Mouse (Mus musculus): ENCODE data around the gene Adgra1. TPM values are rescaled to one million over a fixed set of nuclear protein-coding genes. Genes with fewer than 3 reads are reported as not detected.

The Adgra1 gene
- total RNA-seq (2021), result under 1 TPM in 1 of 2 experiments, not detected in 1; 0.10 TPM
- long read RNA-seq, experiment 1, partial matches to known transcripts, result 0 of 1 reads
- long read RNA-seq, experiment 1, other reads (novel, unspliced or antisense), result 1 of 1 reads
- long read RNA-seq, experiment 2, result 0 reads

DNA sequence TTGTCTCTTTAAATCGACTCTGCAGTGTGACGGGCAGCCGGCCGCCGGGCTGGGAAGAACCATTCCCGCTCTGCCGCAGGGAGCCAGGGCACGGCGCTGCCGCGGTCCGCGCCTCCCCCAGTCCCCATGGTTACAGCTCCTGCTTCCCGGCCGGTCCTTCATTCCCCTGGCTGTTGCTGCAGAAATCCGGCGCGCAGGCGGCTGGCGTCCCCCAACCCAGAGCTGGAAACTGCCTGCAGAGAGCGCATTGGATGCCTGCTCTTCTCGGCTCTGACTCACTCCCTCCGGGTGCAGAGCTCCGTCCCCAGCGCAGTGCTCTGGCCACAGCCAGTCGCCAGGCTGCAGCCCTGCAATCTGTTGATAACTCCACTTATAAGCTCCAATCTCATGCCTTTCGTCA is at the start of gene Adgra1:
Adgra1 (plus strand) TSS at position 139 of the 400 bp plus-strand sequence.
- DNase-seq, result peak; percentile 63

DNA sequence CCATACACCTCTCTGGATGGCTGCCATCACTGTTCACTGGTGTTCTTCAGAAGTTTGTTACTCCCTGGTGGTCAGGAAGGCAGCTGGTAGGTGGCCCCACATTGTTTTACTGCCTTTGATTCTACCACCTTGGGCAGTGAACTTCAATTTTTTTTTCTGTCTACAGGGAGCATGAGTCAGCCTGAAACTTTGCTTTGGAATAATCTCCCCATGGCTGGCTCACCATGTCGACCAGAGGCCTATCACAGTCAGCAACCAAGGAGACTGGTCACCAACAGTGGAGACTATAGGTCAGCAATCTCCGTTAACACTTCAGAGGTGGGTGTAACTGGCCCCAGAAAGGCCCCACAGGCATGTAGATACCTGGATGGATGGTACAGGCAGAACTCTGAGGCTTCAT is 46.6 kb upstream of the Adgra1 start:
- DNase-seq, result no peak

DNA sequence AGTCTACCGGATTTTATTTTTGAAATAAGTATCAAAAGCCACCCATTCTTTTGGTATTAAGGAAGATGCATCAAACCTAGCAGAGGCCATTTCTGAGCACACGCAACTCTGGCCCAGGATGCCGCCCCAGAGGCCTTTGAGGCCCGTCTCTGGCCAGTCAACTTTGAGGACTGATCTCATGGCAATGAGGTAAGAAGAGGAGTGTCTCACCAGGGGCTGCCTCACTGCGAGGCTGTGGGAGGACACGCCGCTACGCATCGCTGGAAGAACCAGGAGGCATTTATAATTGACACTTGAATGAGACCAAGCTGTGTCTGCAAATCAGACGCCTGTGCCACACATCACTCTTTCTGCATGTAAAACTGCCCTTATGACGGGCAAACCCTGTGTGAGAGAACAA is 45.0 kb upstream of the Adgra1 start:
- DNase-seq, result no peak

DNA sequence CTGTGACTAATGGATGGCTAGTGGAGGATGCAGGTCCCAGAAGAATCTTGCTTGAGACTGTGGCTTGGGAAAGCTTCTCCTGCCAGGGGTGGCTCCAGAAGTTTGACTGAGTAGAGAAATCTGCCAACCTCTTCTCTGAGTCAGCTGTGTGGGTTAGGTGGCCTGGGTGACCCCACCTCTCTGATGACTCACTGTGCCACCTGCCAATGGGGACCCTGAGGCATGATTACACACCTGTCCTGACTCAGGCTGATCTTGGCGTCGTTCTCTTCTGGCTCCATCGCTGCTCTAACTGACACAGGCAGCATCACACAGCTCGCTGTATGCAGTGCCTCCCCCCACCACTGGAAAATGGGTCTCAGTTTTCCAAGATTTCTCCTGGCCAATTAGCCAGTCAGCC is 44.3 kb upstream of the Adgra1 start:
- DNase-seq, result no peak

DNA sequence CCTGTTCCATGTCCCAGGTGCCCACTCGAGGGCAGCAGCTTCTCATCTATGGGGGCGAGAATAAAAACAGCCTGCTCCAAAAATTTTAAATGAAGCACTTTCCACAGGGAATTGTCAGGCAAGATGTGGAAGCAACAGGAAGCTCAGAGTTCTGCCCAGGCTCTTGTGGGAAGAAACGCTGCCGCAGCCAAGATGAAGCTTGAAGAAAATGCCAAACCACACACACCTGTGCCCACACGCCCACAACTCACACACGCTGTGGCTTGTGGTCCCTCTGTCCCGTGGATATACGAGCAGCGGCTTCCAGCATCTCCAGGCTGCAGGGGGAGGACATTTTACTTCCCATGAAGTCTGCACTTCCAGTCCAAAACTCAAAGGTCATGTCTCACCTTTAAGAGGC is 42.4 kb upstream of the Adgra1 start:
- no peak for DNase-seq

DNA sequence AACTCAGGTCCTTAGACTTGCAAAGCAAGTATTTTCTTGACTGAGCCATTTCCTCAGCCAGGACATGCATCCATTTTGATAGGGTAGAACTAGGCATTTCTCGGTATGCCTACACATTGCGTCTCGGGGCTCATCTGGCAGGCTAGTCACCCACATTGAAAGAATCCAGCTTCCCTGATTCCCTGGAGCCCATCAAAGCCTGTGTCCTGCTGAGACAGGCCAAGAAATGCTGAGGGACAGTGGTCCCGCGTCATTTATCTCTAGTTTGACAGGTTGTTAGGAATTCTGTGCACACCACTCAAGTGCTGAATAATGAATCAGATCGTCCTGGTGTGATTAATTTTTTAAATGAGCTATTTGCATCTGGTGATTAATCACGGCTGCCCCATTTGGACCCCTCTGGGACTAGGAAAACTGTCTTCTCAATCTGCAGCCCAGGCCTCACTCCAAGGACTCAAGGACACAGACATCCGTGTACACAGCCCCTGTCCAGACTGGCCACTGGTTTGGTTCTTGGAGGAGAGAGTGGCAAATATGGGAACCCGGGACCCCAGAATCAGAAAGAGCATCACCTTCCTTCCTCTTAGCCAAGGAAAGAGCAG is 38.9 kb upstream of the Adgra1 start:
- no peak for DNase-seq

DNA sequence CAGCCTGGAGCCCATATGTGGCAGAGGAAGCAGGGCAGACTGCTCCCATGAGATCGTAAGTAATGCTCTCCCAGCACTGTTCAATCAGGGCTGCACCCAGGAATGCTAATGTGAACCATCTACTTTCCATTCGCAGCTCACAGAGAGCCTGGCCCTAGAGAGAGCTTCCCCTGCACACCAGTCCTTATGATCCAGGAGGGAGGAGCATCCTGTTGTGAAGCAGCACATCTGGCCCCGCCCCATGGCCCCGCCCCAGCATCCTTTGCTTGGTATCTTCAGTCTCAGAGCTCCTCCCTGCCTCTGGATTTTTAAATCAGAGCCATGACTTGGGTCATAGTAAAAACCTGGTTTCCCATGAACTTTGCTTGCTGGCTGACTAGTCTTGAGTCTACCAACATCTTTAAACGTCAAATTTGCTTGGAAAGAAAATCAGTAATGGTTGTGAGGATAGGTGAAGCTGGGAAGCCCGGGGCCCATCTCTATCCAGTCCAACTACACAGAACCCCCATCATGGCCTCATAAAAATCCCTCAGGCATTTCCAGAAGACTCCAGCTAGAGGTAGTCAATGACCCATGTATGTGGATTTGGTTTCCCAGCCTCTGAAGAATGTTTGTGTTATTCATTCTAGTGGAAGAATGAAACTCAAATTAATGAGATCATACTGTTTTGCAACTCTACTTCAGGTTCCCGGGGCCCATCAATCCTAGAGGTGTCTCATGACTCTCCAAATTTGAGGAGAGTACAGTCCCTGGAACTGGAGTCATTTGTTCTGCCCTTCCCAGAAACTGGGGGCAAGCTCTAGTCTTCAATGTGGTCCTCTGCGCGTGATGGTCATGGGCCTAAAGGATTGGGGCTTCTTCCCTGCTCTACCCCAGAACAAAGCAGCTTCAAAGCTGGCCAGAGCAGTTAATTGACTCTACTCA is 36.5 kb upstream of the Adgra1 start:
- DNase-seq, result no peak

DNA sequence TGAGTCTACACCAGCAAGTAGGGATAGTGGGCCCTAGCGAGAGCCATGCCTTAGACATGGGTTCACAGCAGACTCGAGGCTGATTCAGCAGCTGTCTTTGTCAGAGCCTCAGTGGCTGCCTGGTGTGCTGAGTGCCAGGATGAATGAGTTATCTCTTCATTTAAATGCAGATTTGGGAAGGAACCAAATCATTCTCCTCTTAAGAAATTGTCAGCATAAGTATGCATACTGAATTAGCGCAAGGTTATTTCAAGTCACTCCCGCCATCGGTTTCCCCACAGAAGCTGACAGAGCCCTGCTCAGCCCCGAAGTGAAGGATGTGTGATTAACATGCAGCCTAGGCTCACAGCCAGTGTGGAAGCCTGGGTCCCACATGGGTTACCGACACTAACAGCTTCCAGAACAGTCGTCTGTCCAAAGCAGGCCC is 27.8 kb upstream of the Adgra1 start:
- no peak for DNase-seq

DNA sequence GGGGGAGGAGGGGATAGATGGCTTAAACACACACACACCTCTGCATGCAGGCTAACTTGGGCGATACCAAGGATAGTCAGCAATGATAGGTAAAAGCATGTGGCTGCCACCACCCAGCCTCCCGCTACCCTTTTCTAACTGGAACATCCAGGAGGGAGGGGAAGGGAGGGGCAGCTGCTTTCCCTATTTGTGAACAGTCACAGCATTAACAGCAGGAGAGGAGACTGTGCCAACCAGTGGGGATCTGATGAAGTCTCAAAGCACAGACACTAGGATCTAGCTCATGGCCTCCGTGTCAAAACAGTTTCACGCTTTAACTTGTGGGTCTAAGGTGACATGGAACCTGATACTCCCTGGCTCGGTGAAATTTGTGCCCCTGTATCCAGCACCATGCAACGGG is 23.9 kb upstream of the Adgra1 start:
- DNase-seq, result no peak

DNA sequence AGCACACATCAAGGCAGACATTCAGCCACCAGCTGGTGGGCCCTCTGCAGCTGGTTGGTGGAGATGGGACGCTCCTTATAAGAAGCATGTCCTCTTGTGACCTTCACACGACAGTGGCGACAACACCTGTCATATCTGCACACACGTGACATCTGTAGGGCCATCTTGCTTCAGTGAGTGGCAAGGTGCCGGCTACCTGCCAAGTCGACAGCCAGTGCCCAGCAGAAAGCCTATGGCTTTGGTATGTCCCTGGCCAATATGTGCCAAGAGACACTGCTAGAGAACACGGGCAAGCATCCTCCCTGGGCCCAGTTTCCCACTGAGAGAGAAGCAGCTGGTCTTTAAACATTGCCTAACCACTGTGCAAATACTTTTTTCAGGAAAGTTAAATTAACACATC is 22.3 kb upstream of the Adgra1 start:
- DNase-seq, result no peak

DNA sequence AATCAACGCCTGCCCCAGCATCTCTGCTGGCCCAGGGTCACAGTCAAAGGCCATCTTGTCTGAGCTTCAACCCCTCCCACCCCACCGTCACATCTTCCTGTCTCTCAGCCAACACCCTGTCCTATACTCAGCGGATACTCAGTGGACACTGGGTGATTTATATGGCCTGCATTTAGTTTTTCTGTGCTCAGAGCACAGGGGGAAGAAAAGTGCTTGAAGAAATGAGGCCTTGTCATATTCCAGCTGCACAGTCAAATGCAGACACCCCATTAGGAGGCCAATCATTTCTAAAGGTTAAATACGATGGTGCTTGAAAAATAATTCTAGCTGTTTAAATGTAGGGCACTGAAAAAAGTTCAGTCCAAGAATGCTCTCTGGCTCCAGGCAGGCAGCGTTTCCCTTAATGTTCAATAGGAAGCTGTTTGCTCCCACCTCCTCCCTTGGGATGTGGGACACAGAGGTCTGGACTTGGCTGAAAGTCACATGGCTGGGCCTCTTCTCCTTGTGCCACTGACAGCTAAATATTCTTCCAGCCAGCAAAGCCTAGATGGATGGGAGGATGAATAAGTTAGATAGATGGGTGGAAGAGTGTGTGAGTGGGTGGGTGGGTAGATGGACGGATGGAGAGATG is 20.3 kb upstream of the Adgra1 start:
- DNase-seq, result no peak

DNA sequence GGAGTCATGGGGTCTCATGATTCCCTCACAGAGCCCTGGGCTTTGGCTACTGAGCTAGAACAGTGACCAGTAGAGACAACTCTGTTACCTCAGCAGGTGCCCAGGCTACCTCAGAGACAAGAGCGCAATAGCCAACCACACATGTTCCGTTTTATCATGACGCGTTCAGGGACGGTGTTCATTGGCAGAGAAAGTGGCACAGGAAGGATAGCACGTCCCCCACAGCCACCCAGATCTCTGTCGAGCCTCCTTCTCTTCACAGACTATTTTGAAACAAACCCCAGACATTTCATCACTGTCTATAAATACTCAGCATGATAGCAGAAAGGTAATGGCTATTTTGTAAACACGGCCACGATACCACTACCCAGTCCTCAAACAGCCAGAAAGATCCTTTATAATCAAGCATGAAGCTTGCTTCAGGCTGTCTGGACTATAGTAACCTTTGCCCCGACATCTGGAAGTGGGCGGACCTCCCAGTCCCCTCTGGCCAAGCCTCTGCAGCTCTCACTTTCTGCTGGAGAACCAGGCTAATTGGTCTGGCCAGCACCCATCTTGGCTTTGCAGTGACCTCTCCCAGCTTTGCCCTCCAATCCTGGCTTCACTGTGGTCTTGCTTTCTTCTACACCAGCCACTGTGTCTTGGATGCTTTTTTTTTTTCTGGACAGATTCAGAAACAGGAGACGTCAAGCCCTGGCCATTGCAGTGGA is 11.5 kb upstream of the Adgra1 start:
- DNase-seq, result peak; percentile 33

DNA sequence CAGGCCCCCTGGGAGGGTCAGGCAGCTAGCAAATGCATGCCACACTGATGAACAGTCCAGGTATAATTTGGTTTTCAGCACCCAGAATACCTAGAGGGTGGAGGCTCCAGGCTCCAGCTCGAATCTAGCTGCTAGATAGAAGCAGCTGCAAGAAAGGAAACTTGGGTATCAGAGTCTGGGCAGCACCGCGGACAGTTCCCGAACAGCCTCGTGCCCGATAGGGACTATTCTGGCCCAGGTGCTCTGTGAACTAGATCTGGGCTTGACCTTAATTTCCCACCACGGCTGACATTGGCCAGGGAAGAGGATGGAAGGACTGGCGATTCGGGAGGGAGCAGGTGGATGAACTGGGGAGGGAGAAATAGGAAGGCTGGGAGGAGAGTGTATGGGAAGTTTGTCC is 6.3 kb upstream of the Adgra1 start:
- DNase-seq, result no peak

DNA sequence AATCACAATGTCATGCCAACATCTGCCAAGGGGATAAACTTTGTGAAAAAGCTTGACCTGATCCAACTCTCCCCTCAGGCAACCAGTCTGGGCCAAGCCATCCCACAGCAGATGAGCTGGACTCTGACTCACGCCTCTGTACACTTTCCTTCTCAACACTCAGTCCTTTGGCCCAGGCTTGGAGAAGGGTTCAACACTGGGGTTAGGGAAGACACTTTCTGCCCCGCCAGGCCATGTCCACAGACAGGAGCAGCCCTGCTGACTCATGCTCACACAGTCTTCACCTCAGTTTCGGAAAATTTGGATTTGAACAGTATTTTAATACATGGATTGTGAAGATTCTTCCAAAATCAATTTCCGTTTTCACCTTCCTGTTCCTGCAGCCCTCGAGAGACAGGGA is 442 bp upstream of the Adgra1 start:
- DNase-seq, result no peak

DNA sequence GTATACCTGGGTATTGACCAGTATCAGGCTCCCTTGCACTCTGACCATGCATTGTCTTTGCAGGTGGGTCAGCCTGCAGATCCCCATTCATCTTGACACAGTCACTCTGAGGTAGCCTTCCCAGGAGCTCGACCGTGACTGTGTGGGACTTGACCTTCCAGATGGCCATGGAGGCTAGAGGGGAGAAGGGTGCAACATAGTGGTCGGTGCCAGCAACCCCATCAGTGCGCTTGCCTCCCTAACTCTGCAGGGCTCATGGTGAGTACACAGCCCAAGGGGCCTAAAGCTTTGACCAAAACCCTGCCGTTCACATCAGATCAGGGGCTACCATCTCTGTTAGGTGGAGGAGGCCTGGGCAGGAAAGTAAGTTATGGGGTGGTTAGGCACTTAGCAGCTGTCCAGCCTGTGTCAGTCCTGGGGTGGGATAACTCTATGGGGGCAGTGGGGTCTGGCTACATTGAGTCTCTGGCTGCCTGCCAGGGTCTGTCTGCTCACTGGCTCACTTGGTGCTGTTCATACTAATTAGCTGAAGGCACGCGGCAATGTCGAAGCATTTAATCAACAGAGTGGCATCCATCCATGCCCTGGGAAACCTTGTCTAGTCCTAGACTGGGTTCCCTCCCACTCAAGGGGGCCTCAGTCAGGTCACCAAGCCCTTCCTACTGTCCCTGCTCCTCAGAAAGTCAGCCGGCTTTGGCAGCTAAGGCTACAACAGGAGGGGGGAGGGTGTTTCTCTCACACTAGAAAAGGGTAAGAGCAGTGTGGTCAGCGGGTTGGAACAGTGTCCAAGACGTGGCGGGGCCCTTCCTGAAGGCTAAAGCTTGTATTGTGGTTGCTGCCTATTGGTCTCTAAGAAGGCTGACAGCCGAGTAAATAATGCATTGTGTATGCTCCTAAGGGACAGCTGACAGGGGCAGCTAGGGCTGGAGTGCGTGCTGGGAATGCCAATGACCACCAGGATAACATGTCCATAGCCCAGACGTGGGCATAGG is 1.5 kb downstream of the Adgra1 start:
- DNase-seq, result no peak

DNA sequence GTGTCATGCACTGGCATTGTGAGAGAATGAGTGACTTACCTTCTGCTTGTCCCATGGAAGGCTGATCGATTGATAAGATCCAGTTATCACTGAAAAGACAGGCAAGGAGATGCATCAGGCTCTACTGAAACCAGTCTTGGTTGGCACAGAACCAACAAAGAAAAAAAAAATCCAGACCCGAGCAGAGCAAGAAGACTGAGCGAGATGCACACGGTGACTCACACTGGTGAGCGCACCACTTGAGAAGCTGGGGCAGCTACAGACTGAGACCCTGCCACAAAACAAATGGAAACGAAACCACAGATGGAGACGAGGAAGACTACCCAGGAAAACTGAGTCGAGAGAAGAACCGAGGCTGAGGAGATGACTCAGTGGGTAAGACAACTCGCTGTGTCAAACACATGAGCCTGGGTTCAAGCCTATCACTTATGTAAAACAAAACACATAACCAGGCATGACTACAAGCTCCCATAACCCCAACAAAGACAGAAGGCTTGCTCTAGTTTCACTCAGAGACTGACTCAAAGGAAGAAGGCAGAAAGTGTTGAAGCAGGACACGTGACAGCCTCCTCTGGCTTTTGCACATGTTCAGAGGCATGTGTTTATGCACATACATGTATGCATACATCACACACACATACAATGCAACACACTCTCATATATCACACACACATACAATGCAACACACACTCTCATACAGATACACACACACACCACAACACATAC is 6.6 kb downstream of the Adgra1 start:
- DNase-seq, result no peak

DNA sequence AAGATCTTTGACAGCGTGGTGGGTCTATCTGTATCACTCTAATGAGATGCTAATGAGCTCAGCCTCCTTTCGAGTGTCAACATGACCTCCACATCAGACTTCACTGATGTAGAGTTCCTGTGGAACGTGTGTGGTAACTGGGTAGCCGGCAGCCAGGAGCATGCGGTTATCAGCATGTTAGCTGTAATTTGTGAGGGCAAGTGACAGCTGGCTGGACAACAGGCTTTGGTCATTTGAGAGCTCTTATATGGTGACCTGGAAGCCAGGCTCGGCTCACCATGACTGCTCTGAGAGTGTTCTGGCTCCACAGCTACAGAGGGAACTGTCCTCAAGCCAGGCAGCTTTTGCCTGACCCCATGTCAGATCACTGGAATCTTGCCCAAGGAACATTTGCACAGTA is 8.4 kb downstream of the Adgra1 start:
- no peak for DNase-seq

DNA sequence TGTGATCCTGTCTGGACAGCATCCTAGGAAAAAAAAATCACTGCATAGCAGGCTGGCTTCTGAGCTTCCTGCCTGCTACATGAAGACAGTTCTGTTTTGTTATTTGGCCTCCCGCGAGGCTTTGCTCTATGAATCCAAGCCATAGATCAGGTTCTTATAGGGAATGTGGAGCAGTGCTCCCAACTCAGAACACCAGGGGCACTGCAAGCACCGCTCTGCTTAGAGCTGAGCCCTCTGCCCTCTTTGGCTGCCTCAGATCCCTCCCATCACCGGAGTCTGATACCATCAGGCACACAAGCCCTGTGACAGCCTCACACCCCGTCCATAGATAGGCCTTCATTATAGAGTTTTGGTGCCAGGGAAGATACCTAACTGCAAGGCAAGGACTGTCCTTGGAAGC is 9.2 kb downstream of the Adgra1 start:
- no peak for DNase-seq

DNA sequence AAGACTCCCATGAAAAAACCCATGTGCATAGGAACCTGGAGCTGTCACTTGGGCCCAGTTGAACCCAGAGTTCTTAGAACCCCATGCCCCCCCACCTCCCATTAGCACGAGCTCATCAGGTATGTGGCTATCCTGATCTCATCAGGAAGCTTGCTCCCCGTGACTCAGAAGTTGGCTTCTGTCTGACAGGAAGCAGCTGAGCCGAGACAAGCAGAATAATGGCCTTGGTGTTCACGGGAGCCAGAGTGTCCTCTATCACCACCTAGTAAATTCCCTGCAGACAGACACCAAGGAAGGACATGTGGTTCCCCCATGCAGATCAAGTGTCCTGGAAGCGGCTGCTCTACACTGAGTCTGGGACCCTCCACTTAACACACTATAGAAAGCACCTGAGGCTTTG is 9.8 kb downstream of the Adgra1 start:
- no peak for DNase-seq

DNA sequence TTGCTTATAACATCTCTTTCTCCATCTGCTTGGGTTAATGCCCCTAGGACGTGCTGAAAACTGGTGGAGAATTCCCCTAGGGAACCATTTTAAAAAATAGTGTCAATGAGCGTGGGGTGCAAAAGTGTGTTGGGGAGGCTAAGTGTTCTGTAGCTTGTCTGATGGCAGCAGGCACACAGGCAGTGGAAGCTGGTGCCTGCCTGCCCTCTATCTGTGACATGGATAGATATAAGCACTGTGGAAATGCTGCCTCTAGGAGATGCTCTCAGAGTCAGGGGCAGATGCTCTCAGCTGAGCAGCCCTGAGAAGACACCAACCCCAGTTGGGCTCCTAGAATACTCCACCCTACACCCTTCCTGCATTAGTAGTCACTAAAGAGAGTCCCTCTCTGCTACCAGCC is 11.1 kb downstream of the Adgra1 start:
- DNase-seq, result no peak
